Mouse (Mus musculus): ENCODE measurements around the gene Hist1h2ag.
"Not testable (repeated sequence)": the region's sequence is repeated elsewhere in the genome, so short reads cannot be mapped to it uniquely, and the experiment has no call there.

The Hist1h2ag gene

GRCm38 (mm10) chr13:22042568-22043502 is at the start of gene Hist1h2ag, which contains the start of gene Hist1h2bj:
Hist1h2ag (minus strand) TSS chr13:22042944.
Hist1h2bj (plus strand) TSS chr13:22043214.
- not testable (repeated sequence) for DNase-seq (ENCODE audit: low read depth, low spot score)

DNA sequence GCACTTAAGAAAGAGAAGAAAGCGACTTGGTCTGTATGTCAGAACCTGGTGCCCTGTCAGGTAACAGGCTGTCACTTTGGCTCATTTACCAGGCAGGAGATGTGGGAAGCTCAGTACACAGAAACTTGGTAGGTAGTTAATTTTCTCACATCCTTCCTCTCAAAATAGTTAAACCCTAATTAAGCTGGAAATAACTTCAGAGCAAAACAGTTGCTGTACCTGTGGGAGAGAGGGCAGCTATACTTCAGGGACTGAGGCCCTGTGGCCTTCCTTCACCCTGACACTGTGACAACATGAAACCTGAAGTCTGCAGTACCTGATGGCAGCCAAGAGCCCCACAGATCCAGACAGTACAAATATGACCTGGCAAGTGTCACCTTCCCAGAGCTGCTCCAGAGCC is 41.4 kb upstream of the Hist1h2ag start, which contains the start of gene Vmn1r188:
TSS of gene Vmn1r188 (plus strand) at position 301 of the 400 bp plus-strand sequence.
- not testable (repeated sequence) for DNase-seq (ENCODE audit: low read depth, low spot score)

GRCm38 (mm10) chr13:22063468-22063867 is 20.7 kb upstream of the Hist1h2ag start:
- DNase-seq (ENCODE audit: low read depth, low spot score), result no peak

DNA sequence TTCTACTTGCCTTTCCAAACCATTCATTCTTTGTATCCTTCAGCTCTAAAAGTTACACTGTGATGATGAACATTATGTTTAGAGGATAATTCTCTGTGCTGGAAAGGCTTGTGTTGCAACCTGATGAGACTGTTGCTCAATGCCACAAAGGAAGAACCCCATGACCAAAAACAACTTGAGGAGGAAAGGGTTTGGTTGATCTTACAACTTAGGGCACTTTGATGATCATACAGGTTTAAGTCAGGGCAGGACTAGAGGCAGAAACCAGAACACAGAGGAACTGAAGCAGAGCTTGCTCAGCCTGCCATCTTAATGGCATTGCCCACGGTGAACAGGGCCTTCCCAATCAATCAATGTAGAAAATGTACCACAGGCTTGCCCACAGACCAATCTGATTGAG is 18.7 kb upstream of the Hist1h2ag start:
- DNase-seq (ENCODE audit: low read depth, low spot score), result no peak

DNA sequence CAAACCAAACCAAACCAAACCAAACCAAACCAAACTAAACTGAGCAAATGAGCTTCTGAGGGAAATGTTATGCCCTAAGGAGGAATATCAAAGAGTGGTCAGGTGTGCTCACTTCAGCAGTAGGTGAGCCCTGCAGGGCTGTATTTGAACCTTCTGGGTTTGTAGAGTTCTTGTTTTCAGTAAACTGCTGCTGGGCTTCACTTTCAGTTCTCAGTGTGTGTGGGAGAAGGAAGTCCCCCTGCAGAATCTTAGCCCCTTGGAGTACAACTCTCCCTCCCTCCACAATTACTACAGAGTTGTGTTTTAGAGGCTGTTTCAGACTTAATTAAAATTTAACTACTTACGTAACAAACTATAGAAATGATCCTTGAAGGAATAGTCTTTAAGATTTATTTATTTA is 11.0 kb upstream of the Hist1h2ag start:
- no peak for DNase-seq (ENCODE audit: low read depth, low spot score)

DNA sequence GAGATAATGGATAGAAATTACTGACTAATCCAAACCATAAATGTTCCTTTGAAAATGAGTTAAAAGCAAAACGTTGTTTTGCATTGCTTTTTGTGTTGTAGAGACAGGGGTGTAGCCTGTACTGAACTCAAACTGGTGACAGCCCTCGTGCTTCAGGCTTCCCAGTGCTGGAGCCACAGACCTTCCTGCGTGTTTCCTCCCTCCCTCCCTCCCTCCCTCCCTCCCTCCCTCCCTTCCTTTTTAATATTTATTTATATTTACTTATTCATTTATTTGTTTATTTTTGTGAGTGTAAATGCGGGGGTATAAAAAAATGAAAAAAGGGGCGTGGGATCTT is 8.7 kb upstream of the Hist1h2ag start:
- no peak for DNase-seq (ENCODE audit: low read depth, low spot score)

GRCm38 (mm10) chr13:22050591-22051522 is 8.1 kb upstream of the Hist1h2ag start:
- peak; percentile 73 for DNase-seq (ENCODE audit: low read depth, low spot score)

- no peak for DNase-seq (ENCODE audit: low read depth, low spot score)
Observed at GRCm38 (mm10) chr13:22049737-22050440, 7.1 kb upstream of the Hist1h2ag start.

DNA sequence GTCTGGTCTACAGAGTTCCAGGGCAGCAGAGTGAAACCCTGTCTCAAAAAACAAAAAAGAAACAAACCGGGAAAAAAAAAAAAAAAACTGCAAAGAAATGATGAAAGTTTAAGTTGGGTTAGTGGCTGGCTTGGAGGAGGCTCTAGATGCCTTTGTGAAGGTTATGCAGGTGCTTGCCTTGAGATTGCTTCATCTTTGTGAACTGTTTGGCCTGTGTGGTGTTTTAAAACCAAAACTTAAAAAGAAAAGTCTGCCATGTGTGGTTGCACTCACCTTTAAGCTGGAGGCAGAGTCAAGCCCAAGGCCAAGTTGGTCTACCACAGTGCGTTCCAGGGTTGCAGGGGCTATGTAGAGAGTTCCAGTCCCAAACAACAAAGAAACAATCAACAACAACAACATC is 6.3 kb upstream of the Hist1h2ag start:
- no peak for DNase-seq (ENCODE audit: low read depth, low spot score)

DNA sequence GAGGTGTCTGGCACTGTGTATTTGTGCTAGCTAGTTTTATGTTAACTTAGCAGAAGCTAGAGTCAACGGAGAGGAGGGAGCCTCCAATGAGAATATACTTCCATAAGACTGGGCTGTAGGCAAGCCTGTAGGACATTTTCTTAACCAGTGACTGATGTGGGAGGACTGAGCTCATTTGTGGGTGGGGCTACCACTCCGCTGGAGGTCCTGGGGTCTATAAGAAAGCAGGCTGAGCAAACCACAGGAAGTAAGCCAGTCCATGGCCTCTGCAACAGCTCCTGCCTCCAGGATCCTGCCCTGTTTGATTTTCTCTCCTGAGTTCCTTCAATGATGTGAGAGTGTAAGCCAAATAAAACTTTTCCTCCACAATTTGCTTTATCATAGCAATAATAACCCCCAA is 2.6 kb upstream of the Hist1h2ag start:
- DNase-seq (ENCODE audit: low read depth, low spot score), result no peak

- no peak for DNase-seq (ENCODE audit: low read depth, low spot score)
Observed at GRCm38 (mm10) chr13:22044432-22045155, 1.9 kb upstream of the Hist1h2ag start.

- DNase-seq (ENCODE audit: low read depth, low spot score), result no peak
Observed at GRCm38 (mm10) chr13:22043503-22044431, 1.0 kb upstream of the Hist1h2ag start.

GRCm38 (mm10) chr13:22041651-22042567 is 835 bp downstream of the Hist1h2ag start:
- DNase-seq (ENCODE audit: low read depth, low spot score), result no peak

- DNase-seq (ENCODE audit: low read depth, low spot score), result not testable (repeated sequence)
Observed at GRCm38 (mm10) chr13:22041142-22041536, 1.6 kb downstream of the Hist1h2ag start, which contains the start of gene Hist1h4i. Hist1h4i (minus strand) TSS chr13:22041362.

DNA sequence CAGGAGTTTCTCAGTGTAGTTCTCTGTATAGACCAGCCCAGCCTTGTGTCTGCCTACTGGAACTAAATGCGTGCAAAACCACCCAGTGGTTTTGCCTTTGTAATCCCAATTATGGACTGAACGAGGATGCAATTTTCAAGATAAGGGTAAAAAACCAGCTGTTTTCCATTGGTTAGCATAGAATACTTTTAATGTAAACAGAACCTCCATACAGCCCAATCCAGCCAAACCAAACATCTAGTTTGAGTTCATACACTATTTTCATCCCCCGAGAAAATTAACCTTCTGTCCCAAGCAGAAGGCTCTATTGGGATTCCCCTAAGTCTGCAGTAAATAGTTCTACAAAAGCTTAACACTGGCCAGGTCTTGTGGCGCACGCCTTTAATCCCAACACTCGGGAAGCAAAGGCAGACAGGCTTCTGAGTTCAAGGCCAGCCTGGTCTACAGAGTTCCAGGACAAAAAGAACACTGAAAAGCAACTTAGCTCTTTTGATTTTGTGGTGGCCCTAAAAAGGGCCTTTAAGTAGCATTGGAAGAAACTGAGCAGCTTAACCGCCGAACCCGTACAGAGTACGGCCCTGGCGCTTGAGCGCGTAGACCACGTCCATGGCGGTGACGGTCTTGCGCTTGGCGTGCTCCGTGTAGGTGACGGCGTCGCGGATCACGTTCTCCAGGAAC is 2.1 kb downstream of the Hist1h2ag start:
- DNase-seq (ENCODE audit: low read depth, low spot score), result no peak

GRCm38 (mm10) chr13:22039951-22040463 is 2.7 kb downstream of the Hist1h2ag start:
- DNase-seq (ENCODE audit: low read depth, low spot score), result no peak

GRCm38 (mm10) chr13:22039364-22039763 is 3.4 kb downstream of the Hist1h2ag start:
- no peak for DNase-seq (ENCODE audit: low read depth, low spot score)

DNA sequence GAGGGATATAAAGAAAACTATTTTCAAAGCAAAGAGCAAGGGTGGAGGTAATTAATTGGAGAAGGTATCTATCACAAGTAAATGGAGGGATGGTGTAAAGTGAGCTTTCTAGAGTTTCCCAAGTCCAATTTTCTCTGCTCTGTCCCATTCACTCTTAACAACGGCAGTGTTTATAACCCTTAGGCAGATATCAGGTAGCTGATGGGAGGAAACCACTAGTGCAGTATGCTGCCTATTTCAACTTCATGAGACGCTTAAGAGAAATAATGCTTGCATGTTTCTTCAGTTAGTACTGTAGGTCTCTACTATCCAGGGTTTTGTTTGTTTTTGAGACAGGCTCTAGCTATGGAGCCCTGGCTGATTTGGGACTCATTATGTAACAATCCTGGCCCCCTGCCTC is 5.3 kb downstream of the Hist1h2ag start:
- no peak for DNase-seq (ENCODE audit: low read depth, low spot score)
